ENCODE assay signal across 9 mouse cellular contexts in genomic region chr17:29238421-29238945, GRCm38 (mm10). TPM values are rescaled to one million over a fixed set of nuclear protein-coding genes. Genes with fewer than 3 reads are reported as not detected.
A peak's percentile ranks its signal among the peaks of the same experiment; 100 is the strongest.
DNase-seq lines count a peak whose midpoint lies in the region; ATAC-seq and TF ChIP-seq lines count a peak whose summit lies in the region.
"Had no signal": no experiment of that assay in that cellular context is flagged by ENCODE, and none has a peak within 500 bp of the region (broad histone marks: within the 10 kb centered on the region; RNA-seq: fewer than 3 reads in every experiment).

No protein-coding gene starts in this region.

- H3K4me3 ChIP-seq in kidney, postnatal 0 days (replicated peaks; ENCODE audit: low read depth, low read length), result peak overlapping the region; percentile 61
- peak overlapping the region; percentile 70 for H3K4me3 ChIP-seq in forebrain, postnatal 0 days (ENCODE audit: low read depth, low read length)

- H3K4me1 ChIP-seq in kidney, postnatal 0 days (replicated peaks; ENCODE audit: insufficient read depth, low read length), result peaks cover 7% of the 10 kb centered on the region; the same call in 1 of the 2 replicates
- peaks cover 13% of the 10 kb centered on the region for H3K4me1 ChIP-seq in forebrain, postnatal 0 days (ENCODE audit: insufficient read depth)

- 3% methylated on average over 22 of the region's 23 CpGs for WGBS in kidney, postnatal 0 days
- WGBS in forebrain, postnatal 0 days, result 2% methylated on average over 23 of the region's 23 CpGs

- no peak overlapping the region for H3K27ac ChIP-seq in kidney, postnatal 0 days
- H3K27ac ChIP-seq in forebrain, postnatal 0 days (ENCODE audit: low read depth, low read length), result peak overlapping the region; percentile 45; the same call in 1 of the 2 replicates
- H3K27ac ChIP-seq: macrophage had no signal

- no peak for ATAC-seq in kidney, postnatal 0 days (replicated peaks; ENCODE audit: low FRiP score, low read depth)
- peak; percentile 66 for ATAC-seq in common myeloid progenitor, adult 5-6 weeks (replicated peaks; ENCODE audit: low read depth, poor library complexity, severe bottlenecking)
- ATAC-seq in forebrain, postnatal 0 days, result peak; percentile 21
- peak; percentile 17; the same call in 1 of the 2 replicates for ATAC-seq in megakaryocyte progenitor cell, adult 5-6 weeks (replicated peaks; ENCODE audit: poor library complexity)
- no peak for ATAC-seq in inflammation-experienced regulatory T-cells, adult 6 months

- H3K4me2 ChIP-seq in kidney, postnatal 0 days (ENCODE audit: low read length), result peak overlapping the region; percentile 100
- peak overlapping the region; percentile 93 for H3K4me2 ChIP-seq in forebrain, postnatal 0 days (ENCODE audit: low read depth)

- peak overlapping the region; percentile 54 for H3K9ac ChIP-seq in kidney, postnatal 0 days (ENCODE audit: low read depth, low read length)
- peak overlapping the region; percentile 67 for H3K9ac ChIP-seq in forebrain, postnatal 0 days

- no peak for TF ChIP-seq CTCF in kidney, postnatal 0 days (IDR thresholded peaks at IDR 0.05; ENCODE audit: low read depth)
- TF ChIP-seq CTCF in forebrain, postnatal 0 days (IDR thresholded peaks at IDR 0.05; ENCODE audit: low read depth), result no peak

- no peaks in the 10 kb centered on the region for H3K9me3 ChIP-seq in kidney, postnatal 0 days (replicated peaks; ENCODE audit: low read length)
- H3K9me3 ChIP-seq in forebrain, postnatal 0 days (ENCODE audit: low read length), result no peaks in the 10 kb centered on the region

- peaks cover 8% of the 10 kb centered on the region; the same call in 1 of the 2 replicates for H3K27me3 ChIP-seq in kidney, postnatal 0 days (ENCODE audit: insufficient read depth, low read length)
- no peaks in the 10 kb centered on the region for H3K27me3 ChIP-seq in forebrain, postnatal 0 days (ENCODE audit: insufficient read depth, low read length)

- DNase-seq in kidney, postnatal 0 days (ENCODE audit: low spot score), result no peak
- no peak for DNase-seq in kidney, postnatal 25 days
- DNase-seq in forebrain, postnatal 0 days, result no peak
- DNase-seq in ovary, postnatal 14 days (ENCODE audit: low spot score), result no peak
- no peak for DNase-seq in layer of hippocampus, postnatal 36 days

- H3K36me3 ChIP-seq in kidney, postnatal 0 days (ENCODE audit: insufficient read depth, low read length), result no peaks in the 10 kb centered on the region
- H3K36me3 ChIP-seq in forebrain, postnatal 0 days (ENCODE audit: insufficient read depth), result no peaks in the 10 kb centered on the region

RNA-seq across cellular contexts. Expression of gene Cpne5, which starts 0.5 kb away (rescaled TPM):
- 5.3 and 5.8 TPM in 2 replicates for polyA plus RNA-seq in kidney, postnatal 0 days (2015; fragmentation: Nextera tagmentation; extraction: Ambion mirVana)
- total RNA-seq in common myeloid progenitor, adult 5-6 weeks (2017), result 0.64 and 0.87 TPM in 2 replicates
- total RNA-seq in forebrain, postnatal 0 days (2014; rRNA removed), result 46.2 and 60.0 TPM in 2 replicates
- polyA plus RNA-seq in forebrain, postnatal 0 days (2015; fragmentation: Nextera tagmentation; extraction: Ambion mirVana), result 48.6 and 61.6 TPM in 2 replicates
- 0.64 and 0.90 TPM in 2 replicates for total RNA-seq in megakaryocyte progenitor cell, adult 5-6 weeks (2015)
- total RNA-seq in megakaryocyte progenitor cell, adult 5-6 weeks (2017), result 0.96 and 3.5 TPM in 2 replicates
- 10 to 100 TPM; 30.4 to 31.7 TPM for total RNA-seq in layer of hippocampus, postnatal 36 days (2021)
- polyA plus RNA-seq in inflammation-experienced regulatory T-cells, adult 6 months (2017; shearing (Covaris generic)), result 1 to 10 TPM in 2 of 3 experiments, under 1 TPM in 1; 0.59 to 2.4 (median 1.7) TPM
- polyA plus RNA-seq: macrophage had no signal

RNA-seq across cellular contexts. Expression of gene Ppil1, which starts 25.5 kb away (rescaled TPM):
- polyA plus RNA-seq in kidney, postnatal 0 days (2015; fragmentation: Nextera tagmentation; extraction: Ambion mirVana), result 108 and 126 TPM in 2 replicates
- total RNA-seq in common myeloid progenitor, adult 5-6 weeks (2017), result 67.1 and 94.5 TPM in 2 replicates
- 67.8 and 79.7 TPM in 2 replicates for total RNA-seq in forebrain, postnatal 0 days (2014; rRNA removed)
- polyA plus RNA-seq in forebrain, postnatal 0 days (2015; fragmentation: Nextera tagmentation; extraction: Ambion mirVana), result 103 and 106 TPM in 2 replicates
- total RNA-seq in megakaryocyte progenitor cell, adult 5-6 weeks (2015), result 67.3 and 73.9 TPM in 2 replicates
- 82.0 and 103 TPM in 2 replicates for total RNA-seq in megakaryocyte progenitor cell, adult 5-6 weeks (2017)
- total RNA-seq in layer of hippocampus, postnatal 36 days (2021), result 10 to 100 TPM; 17.6 to 17.9 TPM
- polyA plus RNA-seq in inflammation-experienced regulatory T-cells, adult 6 months (2017; shearing (Covaris generic)), result 100 to 1,000 TPM in 1 of 3 experiments, 10 to 100 TPM in 2; 59.0 to 107 (median 62.4) TPM

RNA-seq across cellular contexts. Expression of gene BC004004, which starts 30.1 kb away (rescaled TPM):
- polyA plus RNA-seq in kidney, postnatal 0 days (2015; fragmentation: Nextera tagmentation; extraction: Ambion mirVana), result 131 TPM in 2 replicates
- 51.3 and 77.8 TPM in 2 replicates for total RNA-seq in common myeloid progenitor, adult 5-6 weeks (2017)
- 121 and 128 TPM in 2 replicates for total RNA-seq in forebrain, postnatal 0 days (2014; rRNA removed)
- 153 and 174 TPM in 2 replicates for polyA plus RNA-seq in forebrain, postnatal 0 days (2015; fragmentation: Nextera tagmentation; extraction: Ambion mirVana)
- 85.3 and 97.7 TPM in 2 replicates for total RNA-seq in megakaryocyte progenitor cell, adult 5-6 weeks (2015)
- 84.9 and 99.2 TPM in 2 replicates for total RNA-seq in megakaryocyte progenitor cell, adult 5-6 weeks (2017)
- 10 to 100 TPM; 77.6 to 80.4 TPM for total RNA-seq in layer of hippocampus, postnatal 36 days (2021)
- 100 to 1,000 TPM; 120 to 122 (median 120) TPM for polyA plus RNA-seq in inflammation-experienced regulatory T-cells, adult 6 months (2017; shearing (Covaris generic))

Comparison
In these comparisons a context has a peak if more than half of its experiments do, and no peak if none do; other contexts are left out.
1. ATAC-seq: peak in common myeloid progenitor, adult 5-6 weeks (single experiment), forebrain, postnatal 0 days (single experiment) and megakaryocyte progenitor cell, adult 5-6 weeks (single experiment); none in kidney, postnatal 0 days (single experiment) and inflammation-experienced regulatory T-cells, adult 6 months (single experiment).
2. RNA of gene Cpne5, which starts 0.5 kb away (total RNA-seq): 46.2 to 60.0 TPM in forebrain, postnatal 0 days and 30.4 to 31.7 TPM in layer of hippocampus, postnatal 36 days; 0.64 to 3.5 TPM in megakaryocyte progenitor cell, adult 5-6 weeks and 0.64 to 0.87 TPM in common myeloid progenitor, adult 5-6 weeks; every median in the first group is over 4 times any median in the second.